Comparison of ENCODE assay signal across 9 mouse cellular contexts in the genomic region with DNA sequence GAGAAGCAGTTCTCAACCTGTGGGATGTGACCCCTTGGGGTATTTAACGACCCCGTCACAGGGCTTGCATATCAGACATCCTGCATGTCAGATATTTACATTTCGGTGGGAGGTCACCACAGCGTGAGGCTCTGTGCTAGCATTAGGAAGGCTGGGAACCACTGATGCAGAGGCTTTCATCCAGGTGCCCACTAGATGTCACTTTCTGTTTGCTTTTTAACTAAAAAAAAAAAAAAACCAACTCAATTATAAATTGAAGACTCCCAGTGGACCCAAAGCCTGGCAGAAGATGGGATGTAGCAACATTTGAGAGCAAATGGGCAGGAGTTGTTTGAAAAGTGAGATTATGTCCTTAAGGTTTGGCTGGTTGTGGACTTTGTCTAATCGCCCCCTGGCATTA. TPM values are rescaled to one million over a fixed set of nuclear protein-coding genes. Genes with fewer than 3 reads are reported as not detected.
DNase-seq lines count a peak whose midpoint lies in the region; ATAC-seq and TF ChIP-seq lines count a peak whose summit lies in the region.
"Had no signal": no experiment of that assay in that cellular context is flagged by ENCODE, and none has a peak within 500 bp of the region (broad histone marks: within the 10 kb centered on the region; RNA-seq: fewer than 3 reads in every experiment).

No protein-coding gene starts in this region.

- DNase-seq in cerebellum, postnatal 14 days, result peak; percentile 47 to 55
- DNase-seq in cerebellum, adult 18-20 months, result no peak
- DNase-seq in midbrain, embryonic 10.5 days (ENCODE audit: low spot score), result no peak
- DNase-seq in heart, postnatal 0 days (ENCODE audit: low spot score), result peak; percentile 65
- DNase-seq in urinary bladder, postnatal 4 days (ENCODE audit: low spot score in 2 of 2), result no peak
- DNase-seq in frontal cortex, postnatal 25 days (ENCODE audit: low spot score in 2 of 2), result no peak

- no peak overlapping the region for H3K9ac ChIP-seq in midbrain, embryonic 13.5 days (replicated peaks)
- no peak overlapping the region for H3K9ac ChIP-seq in heart, postnatal 0 days (replicated peaks; ENCODE audit: low read depth, low read length)
- H3K9ac ChIP-seq: embryonic facial prominence, embryonic 15.5 days had no signal

- no peak overlapping the region for H3K4me3 ChIP-seq in midbrain, embryonic 13.5 days (replicated peaks)
- no peak overlapping the region for H3K4me3 ChIP-seq in midbrain, embryonic 10.5 days
- no peak overlapping the region for H3K4me3 ChIP-seq in heart, postnatal 0 days (ENCODE audit: low read depth, low read length)
- H3K4me3 ChIP-seq: embryonic facial prominence, embryonic 15.5 days had no signal

- ATAC-seq in midbrain, embryonic 13.5 days, result peak; percentile 50; the same call in 1 of the 2 replicates
- ATAC-seq in heart, postnatal 0 days (ENCODE audit: insufficient read depth, low read depth), result 0 out of 2 replicates have a peak, but pooled peaks have one; percentile 30
- 0 out of 2 replicates have a peak, but pooled peaks have one; percentile 36 for ATAC-seq in megakaryocyte-erythroid progenitor cell, adult 5-6 weeks (replicated peaks; ENCODE audit: low FRiP score, low TSS enrichment, poor library complexity, severe bottlenecking)

- no peak for TF ChIP-seq EP300 in heart, postnatal 0 days (IDR thresholded peaks at IDR 0.05; ENCODE audit: low read depth)

- 23% methylated on average over 5 of the region's 5 CpGs for WGBS in midbrain, embryonic 13.5 days
- 24% methylated on average over 5 of the region's 5 CpGs for WGBS in midbrain, embryonic 10.5 days
- 22% methylated on average over 5 of the region's 5 CpGs for WGBS in heart, postnatal 0 days

- no peak overlapping the region for H3K4me2 ChIP-seq in midbrain, embryonic 13.5 days (replicated peaks)
- no peak overlapping the region for H3K4me2 ChIP-seq in heart, postnatal 0 days (ENCODE audit: low read depth, low read length)
- H3K4me2 ChIP-seq: embryonic facial prominence, embryonic 15.5 days had no signal

- H3K4me1 ChIP-seq in midbrain, embryonic 13.5 days (replicated peaks), result no peaks in the 10 kb centered on the region; the same call in 1 of the 2 replicates
- no peaks in the 10 kb centered on the region for H3K4me1 ChIP-seq in midbrain, embryonic 10.5 days
- H3K4me1 ChIP-seq in heart, postnatal 0 days (ENCODE audit: control insufficient read depth, insufficient read depth), result no peaks in the 10 kb centered on the region

- no peaks in the 10 kb centered on the region for H3K27me3 ChIP-seq in midbrain, embryonic 13.5 days
- H3K27me3 ChIP-seq in midbrain, embryonic 10.5 days (ENCODE audit: low read depth, poor library complexity, severe bottlenecking), result no peaks in the 10 kb centered on the region
- no peaks in the 10 kb centered on the region for H3K27me3 ChIP-seq in heart, postnatal 0 days (ENCODE audit: control insufficient read depth, insufficient read depth, low read length)
- H3K27me3 ChIP-seq: embryonic facial prominence, embryonic 15.5 days had no signal

- peaks cover 6% of the 10 kb centered on the region for H3K36me3 ChIP-seq in midbrain, embryonic 13.5 days
- peaks cover 29% of the 10 kb centered on the region for H3K36me3 ChIP-seq in midbrain, embryonic 10.5 days
- peaks cover 3% of the 10 kb centered on the region for H3K36me3 ChIP-seq in heart, postnatal 0 days (replicated peaks; ENCODE audit: control insufficient read depth, insufficient read depth, low read length)

- no peaks in the 10 kb centered on the region for H3K9me3 ChIP-seq in midbrain, embryonic 13.5 days
- no peaks in the 10 kb centered on the region for H3K9me3 ChIP-seq in midbrain, embryonic 10.5 days (replicated peaks)
- H3K9me3 ChIP-seq in heart, postnatal 0 days (replicated peaks; ENCODE audit: control insufficient read depth, low read length), result no peaks in the 10 kb centered on the region
- H3K9me3 ChIP-seq: embryonic facial prominence, embryonic 15.5 days had no signal

- H3K27ac ChIP-seq in midbrain, embryonic 13.5 days, result no peak overlapping the region
- no peak overlapping the region for H3K27ac ChIP-seq in midbrain, embryonic 10.5 days (replicated peaks)
- no peak overlapping the region for H3K27ac ChIP-seq in heart, postnatal 0 days (ENCODE audit: low read depth)
- H3K27ac ChIP-seq: embryonic facial prominence, embryonic 15.5 days had no signal

- TF ChIP-seq CTCF in heart, postnatal 0 days (IDR thresholded peaks at IDR 0.05; ENCODE audit: low read depth), result peak; percentile 55

RNA-seq across cellular contexts. Expression of a gene that starts 16.1 kb away (rescaled TPM):
- 97.0 and 105 TPM in 2 replicates for polyA plus RNA-seq in midbrain, embryonic 13.5 days (2015; fragmentation: Nextera tagmentation; extraction: Ambion mirVana)
- polyA plus RNA-seq in midbrain, embryonic 10.5 days (2016; fragmentation: Nextera tagmentation; extraction: Ambion mirVana), result 223 and 273 TPM in 2 replicates
- total RNA-seq in heart, postnatal 0 days (2014; rRNA removed; ENCODE audit: low replicate concordance), result 76.1 and 93.0 TPM in 2 replicates
- 69.1 and 73.4 TPM in 2 replicates for polyA plus RNA-seq in heart, postnatal 0 days (2015; fragmentation: Nextera tagmentation; extraction: Ambion mirVana)
- total RNA-seq in megakaryocyte-erythroid progenitor cell, adult 5-6 weeks (2014; fragmentation: Nextera tagmentation), result 495 and 588 TPM in 2 replicates
- total RNA-seq in megakaryocyte-erythroid progenitor cell, adult 5-6 weeks (2017), result 309 and 443 TPM in 2 replicates

Comparison
In these comparisons a context has a peak if more than half of its experiments do, and no peak if none do; other contexts are left out.
1. DNase-seq: peak in cerebellum, postnatal 14 days (2 of 2) and heart, postnatal 0 days (single experiment); none in cerebellum, adult 18-20 months (0 of 2), midbrain, embryonic 10.5 days (single experiment), urinary bladder, postnatal 4 days (0 of 2) and frontal cortex, postnatal 25 days (0 of 2).
2. Peak in every context shown above with its lines, with median percentiles within 50 percentile points of each other: ATAC-seq.